Mouse (Mus musculus): ENCODE measurements around the gene Fmo2. TPM values are rescaled to one million over a fixed set of nuclear protein-coding genes. Genes with fewer than 3 reads are reported as not detected.
A peak's percentile ranks its signal among the peaks of the same experiment; 100 is the strongest.

Fmo2 gene
- total and polyA plus RNA-seq, 2 experiments from 2014 or later: 0.44 to 1.1 TPM

- ATAC-seq: no peak
- H3K9me3 ChIP-seq (ENCODE audit: low read length): no peaks in the 10 kb centered on the region
- no peak overlapping the region for H3K27ac ChIP-seq
- 0 out of 2 replicates have a peak, but pooled peaks cover 1% of the 10 kb centered on the region for H3K4me1 ChIP-seq (ENCODE audit: insufficient read depth, low read length)
- no peaks in the 10 kb centered on the region for H3K36me3 ChIP-seq (ENCODE audit: insufficient read depth, low read length)
- H3K4me2 ChIP-seq (ENCODE audit: low read depth, low read length): no peak overlapping the region
- no peak overlapping the region for H3K9ac ChIP-seq (replicated peaks; ENCODE audit: low read length)
- TF ChIP-seq CTCF (IDR thresholded peaks at IDR 0.05; ENCODE audit: low read depth): no peak
- 68% methylated on average over 3 of the region's 3 CpGs for WGBS
- no peak overlapping the region for H3K4me3 ChIP-seq (ENCODE audit: low read length)
- no peaks in the 10 kb centered on the region for H3K27me3 ChIP-seq (ENCODE audit: insufficient read depth, low read length)
- no peak for DNase-seq (ENCODE audit: low spot score)
These were observed 44.6 kb downstream of the Fmo2 start for GRCm38 (mm10) chr1:162853812-162854482.

DNA sequence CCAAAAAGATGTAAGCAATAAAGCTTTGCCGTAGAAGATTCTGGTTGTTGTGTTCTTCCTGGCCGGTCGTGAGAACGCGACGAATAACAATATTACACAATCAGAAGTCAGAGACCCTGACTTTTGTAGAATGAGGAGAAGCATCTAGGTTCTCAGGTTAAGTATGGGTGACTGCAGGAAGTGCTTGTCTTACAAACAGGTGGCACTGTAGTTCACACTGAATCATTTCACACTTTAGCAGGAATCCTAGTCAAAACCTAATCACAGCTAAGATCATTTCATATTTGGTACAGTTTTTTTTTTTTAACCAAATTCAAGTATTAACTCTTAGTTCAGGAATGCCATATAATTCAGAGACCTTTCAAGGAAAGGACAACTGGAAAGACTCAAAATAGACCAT lies 51.0 kb downstream of the Fmo2 start:
- WGBS: 97% methylated on average over 6 of the region's 6 CpGs
- Histone ChIP-seq H3K9me3 (ENCODE audit: low read length) (no peaks in the 10 kb centered on the region), H3K4me2 (ENCODE audit: low read depth, low read length) (no peak overlapping the region), H3K27me3 (ENCODE audit: insufficient read depth, low read length) (no peaks in the 10 kb centered on the region), H3K9ac (replicated peaks; ENCODE audit: low read length) (no peak overlapping the region), H3K27ac (no peak overlapping the region), H3K4me3 (ENCODE audit: low read length) (no peak overlapping the region), H3K4me1 (ENCODE audit: insufficient read depth, low read length) (no peaks in the 10 kb centered on the region), H3K36me3 (ENCODE audit: insufficient read depth, low read length) (no peaks in the 10 kb centered on the region)
- ATAC-seq (no peak), DNase-seq (ENCODE audit: low spot score) (no peak)
- no peak for TF ChIP-seq CTCF (IDR thresholded peaks at IDR 0.05; ENCODE audit: low read depth)

DNA sequence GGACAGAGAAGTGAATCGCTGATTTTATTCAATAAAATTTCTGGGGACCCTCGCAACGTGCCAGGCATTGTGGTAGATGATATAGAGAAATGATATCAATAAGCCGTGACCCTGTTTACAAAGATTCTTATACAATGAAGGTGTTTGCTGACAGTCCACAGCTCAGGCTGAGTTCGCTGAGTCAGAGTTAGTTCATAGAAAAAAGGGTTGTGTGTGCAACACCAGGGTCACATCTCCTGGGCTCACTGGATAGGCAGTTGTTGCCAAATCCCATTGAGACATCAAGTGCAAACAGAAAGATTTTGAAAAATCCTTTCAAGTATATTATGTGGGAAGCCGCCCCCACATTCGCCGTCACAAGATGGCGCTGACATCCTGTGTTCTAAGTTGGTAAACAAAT lies 58.3 kb downstream of the Fmo2 start:
- ATAC-seq: no peak
- H3K4me1 ChIP-seq (ENCODE audit: insufficient read depth, low read length): no peaks in the 10 kb centered on the region
- no peak for TF ChIP-seq CTCF (IDR thresholded peaks at IDR 0.05; ENCODE audit: low read depth)
- H3K4me2 ChIP-seq (ENCODE audit: low read depth, low read length): no peak overlapping the region
- H3K36me3 ChIP-seq (ENCODE audit: insufficient read depth, low read length): no peaks in the 10 kb centered on the region
- WGBS: 98% methylated on average over 9 of the region's 9 CpGs
- DNase-seq (ENCODE audit: low spot score): no peak
- no peak overlapping the region for H3K27ac ChIP-seq
- no peak overlapping the region for H3K4me3 ChIP-seq (ENCODE audit: low read length)
- H3K27me3 ChIP-seq (ENCODE audit: insufficient read depth, low read length): no peaks in the 10 kb centered on the region
- H3K9ac ChIP-seq (replicated peaks; ENCODE audit: low read length): no peak overlapping the region
- no peaks in the 10 kb centered on the region for H3K9me3 ChIP-seq (ENCODE audit: low read length)

DNA sequence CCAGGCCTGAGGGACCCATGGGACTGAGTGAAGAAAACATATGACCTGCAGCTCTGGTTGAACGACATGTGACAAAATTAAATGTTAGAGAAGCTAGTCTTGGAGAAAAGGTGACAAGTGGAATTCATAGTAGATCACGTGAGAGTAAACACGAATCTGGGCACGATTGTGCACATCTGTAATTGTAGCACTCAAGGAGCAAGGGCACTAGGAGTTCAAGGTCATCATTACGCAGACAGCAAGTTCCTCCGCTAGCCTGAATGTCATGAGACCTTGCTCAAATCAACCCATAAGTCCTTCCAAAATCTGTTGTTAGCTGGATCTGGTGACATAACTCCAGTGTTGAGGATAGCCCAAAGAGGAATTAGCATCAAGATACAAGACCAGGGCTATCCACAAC lies 59.5 kb downstream of the Fmo2 start:
- H3K4me3 ChIP-seq (ENCODE audit: low read length): no peak overlapping the region
- ATAC-seq (no peak), DNase-seq (ENCODE audit: low spot score) (no peak)
- H3K9me3 ChIP-seq (ENCODE audit: low read length): no peaks in the 10 kb centered on the region
- no peaks in the 10 kb centered on the region for H3K4me1 ChIP-seq (ENCODE audit: insufficient read depth, low read length)
- no peak overlapping the region for H3K27ac ChIP-seq
- H3K27me3 ChIP-seq (ENCODE audit: insufficient read depth, low read length): no peaks in the 10 kb centered on the region
- TF ChIP-seq CTCF (IDR thresholded peaks at IDR 0.05; ENCODE audit: low read depth): no peak
- H3K9ac ChIP-seq (replicated peaks; ENCODE audit: low read length): no peak overlapping the region
- H3K36me3 ChIP-seq (ENCODE audit: insufficient read depth, low read length): no peaks in the 10 kb centered on the region
- H3K4me2 ChIP-seq (ENCODE audit: low read depth, low read length): no peak overlapping the region
- 95% methylated on average over 6 of the region's 6 CpGs for WGBS

GRCm38 (mm10) chr1:162834342-162834741 lies 64.2 kb downstream of the Fmo2 start:
- Histone ChIP-seq H3K27ac (no peak overlapping the region), H3K27me3 (ENCODE audit: insufficient read depth, low read length) (no peaks in the 10 kb centered on the region), H3K36me3 (ENCODE audit: insufficient read depth, low read length) (no peaks in the 10 kb centered on the region), H3K4me2 (ENCODE audit: low read depth, low read length) (no peak overlapping the region), H3K9ac (replicated peaks; ENCODE audit: low read length) (no peak overlapping the region), H3K4me3 (ENCODE audit: low read length) (no peak overlapping the region), H3K9me3 (ENCODE audit: low read length) (no peaks in the 10 kb centered on the region), H3K4me1 (ENCODE audit: insufficient read depth, low read length) (peaks cover 11% of the 10 kb centered on the region; the same call in 1 of the 2 replicates)
- ATAC-seq (no peak), DNase-seq (ENCODE audit: low spot score) (no peak)
- TF ChIP-seq CTCF (IDR thresholded peaks at IDR 0.05; ENCODE audit: low read depth): no peak
- WGBS: 89% methylated on average over 5 of the region's 5 CpGs

GRCm38 (mm10) chr1:162832574-162832953 lies 66.0 kb downstream of the Fmo2 start:
- Histone ChIP-seq H3K9ac (replicated peaks; ENCODE audit: low read length) (no peak overlapping the region), H3K4me3 (ENCODE audit: low read length) (0 out of 2 replicates have a peak overlapping the region, but pooled peaks have one; percentile 2)

More at GRCm38 (mm10) chr1:162832574-162832953, 66.0 kb downstream of the Fmo2 start:
- peak; percentile 46 for ATAC-seq
- DNase-seq (ENCODE audit: low spot score): no peak
- peak overlapping the region; percentile 57 for H3K27ac ChIP-seq
- H3K27me3 ChIP-seq (ENCODE audit: insufficient read depth, low read length): no peaks in the 10 kb centered on the region
- H3K4me1 ChIP-seq (ENCODE audit: insufficient read depth, low read length): peaks cover 11% of the 10 kb centered on the region; the same call in 1 of the 2 replicates
- H3K4me2 ChIP-seq (ENCODE audit: low read depth, low read length): peak overlapping the region; percentile 52
- H3K36me3 ChIP-seq (ENCODE audit: insufficient read depth, low read length): no peaks in the 10 kb centered on the region
- TF ChIP-seq CTCF (IDR thresholded peaks at IDR 0.05; ENCODE audit: low read depth): no peak
- WGBS: 16% methylated on average over 5 of the region's 5 CpGs
- H3K9me3 ChIP-seq (ENCODE audit: low read length): no peaks in the 10 kb centered on the region

All from hindbrain, postnatal 0 days (tissue).